Mouse (Mus musculus) kidney, postnatal 10 days (tissue): ENCODE results near the gene Tsen2.

ENCODE experiments used
- DNase-seq: peaks from one replicate; pipeline ENCODE4 v3.0.0; 2021; ENCODE audit warnings: mixed read lengths

The Tsen2 gene

GRCm38 (mm10) chr6:115606461-115606860, 62.0 kb downstream of the Tsen2 start:
- DNase-seq = no peak

DNA sequence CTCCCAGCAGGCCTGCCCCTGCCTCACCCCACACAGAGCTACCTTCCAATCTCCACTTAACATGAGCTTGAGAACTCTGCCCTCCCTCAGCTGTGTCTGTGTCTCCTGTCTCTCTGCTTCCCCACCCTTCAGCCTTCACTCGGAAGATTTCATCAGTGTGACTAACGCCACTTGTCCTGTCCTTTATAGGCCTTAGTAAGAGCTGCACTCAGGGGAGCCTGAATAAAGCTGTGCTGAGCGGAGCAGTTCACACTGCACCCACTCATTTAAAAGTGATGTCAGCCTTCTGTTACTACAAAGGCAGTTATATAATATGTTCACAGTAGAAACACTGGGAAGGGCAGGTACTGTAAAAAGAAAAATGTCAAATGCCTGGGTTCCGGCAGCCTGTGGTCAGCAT, 63.0 kb downstream of the Tsen2 start:
- no peak for DNase-seq

DNA sequence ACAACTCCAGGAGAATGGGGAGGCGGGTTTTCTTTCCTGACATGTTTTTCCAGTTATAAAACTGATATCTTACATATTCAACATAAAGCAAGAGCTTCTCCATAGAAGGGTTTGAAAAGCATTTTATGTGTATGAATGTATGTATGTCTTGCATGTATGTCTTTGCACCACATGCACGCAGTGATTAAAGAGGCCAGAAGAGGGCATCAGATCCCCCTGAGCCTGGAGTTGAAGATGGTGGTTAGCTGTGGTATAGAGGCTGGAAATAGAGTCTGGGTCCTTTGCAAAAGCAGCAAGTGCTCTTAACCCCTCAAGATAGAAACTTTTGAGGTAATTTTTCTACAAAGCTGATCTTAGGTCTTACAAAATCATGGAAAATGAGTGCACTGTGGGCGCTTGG, 64.7 kb downstream of the Tsen2 start:
- peak; percentile 42 for DNase-seq

DNA sequence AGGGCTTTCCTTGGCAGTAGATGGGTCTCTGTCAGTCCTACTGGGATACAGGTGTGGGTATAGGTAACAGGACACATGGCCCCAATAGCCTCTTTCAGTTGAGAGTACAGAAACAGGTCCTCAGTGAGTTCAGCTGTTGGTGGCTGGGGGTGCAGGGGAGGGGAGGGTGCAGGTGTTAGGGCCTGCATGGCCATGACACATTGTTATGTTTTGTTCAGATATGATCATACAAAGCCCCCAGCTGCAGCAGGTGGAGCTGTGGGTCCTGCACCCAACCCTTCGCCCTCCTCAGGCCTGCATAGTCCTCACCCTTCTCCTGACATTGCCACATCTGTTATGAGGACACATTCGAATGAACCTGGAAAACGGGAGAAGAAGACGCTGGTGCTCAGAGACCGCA, 65.8 kb downstream of the Tsen2 start:
- DNase-seq = no peak

- no peak for DNase-seq
Observed at GRCm38 (mm10) chr6:115613793-115614192, 69.3 kb downstream of the Tsen2 start.

DNA sequence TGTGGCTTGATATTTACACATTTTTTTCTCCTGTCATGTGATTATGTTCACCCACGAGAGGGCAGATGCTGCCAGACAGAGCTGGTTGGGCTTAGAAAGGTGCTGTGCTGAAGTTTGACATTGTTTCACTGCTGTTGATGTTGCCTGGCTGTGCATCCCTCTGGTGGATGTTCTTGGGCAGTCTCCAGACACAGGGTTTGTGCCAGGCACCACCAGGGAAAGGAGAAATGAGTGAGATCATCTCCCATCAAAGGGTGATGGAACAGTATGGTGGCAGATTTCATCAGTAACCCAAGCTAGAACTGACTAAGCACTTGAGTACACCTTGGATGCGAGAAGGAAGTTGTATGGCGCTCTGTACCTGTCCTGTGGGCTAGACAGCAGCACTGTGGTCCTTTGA, 71.5 kb downstream of the Tsen2 start:
- DNase-seq = no peak

- peak; percentile 51 for DNase-seq
Observed at GRCm38 (mm10) chr6:115619818-115620217, 75.4 kb downstream of the Tsen2 start.

GRCm38 (mm10) chr6:115620942-115621341, 76.5 kb downstream of the Tsen2 start:
- no peak for DNase-seq

DNA sequence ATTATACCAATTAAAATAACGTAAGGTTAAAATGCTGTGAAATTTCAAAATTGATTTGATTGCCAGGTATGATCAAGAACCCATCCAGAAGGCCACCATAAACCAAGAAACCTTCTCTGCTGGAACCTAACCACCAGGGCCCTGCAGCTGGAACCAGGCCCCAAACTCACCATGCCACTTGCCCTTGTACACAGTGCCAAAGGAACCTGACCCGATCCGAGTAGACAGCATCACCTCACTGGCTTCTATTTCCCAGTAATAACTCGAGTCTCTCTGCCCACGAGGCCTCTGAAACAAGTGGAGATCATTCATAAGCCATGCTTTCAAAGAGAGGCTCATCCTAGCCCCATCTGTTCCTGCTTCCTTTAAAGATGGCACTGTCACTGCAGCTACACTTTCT, 81.7 kb downstream of the Tsen2 start:
- DNase-seq = no peak
